Mouse (Mus musculus) gastrocnemius, adult 2 months (tissue): ENCODE results near the gene Tcte2. TPM values are rescaled to one million over a fixed set of nuclear protein-coding genes. Genes with fewer than 3 reads are reported as not detected.
A peak's percentile ranks its signal among the peaks of the same experiment; 100 is the strongest.
"Not testable (repeated sequence)": the region's sequence is repeated elsewhere in the genome, so short reads cannot be mapped to it uniquely, and the experiment has no call there.

Source experiments
- DNase-seq: peaks from one replicate; pipeline ENCODE4 v3.0.0; 2022
- H3K27ac ChIP-seq: fragments of 200-600 bp; 2 replicates; pipeline ENCODE4 v1.8.1; 2022; ENCODE audit warnings: mild to moderate bottlenecking
- H3K4me3 ChIP-seq: fragments of 200-600 bp; 2 replicates; pipeline ENCODE4 v1.8.1; 2022; ENCODE audit warnings: mild to moderate bottlenecking, moderate library complexity
- CTCF ChIP-seq: fragments of 200-600 bp; IDR thresholded peaks from 2 replicates; pipeline ENCODE4 v1.8.1; 2022; ENCODE audit warnings: antibody characterized with exemption, mild to moderate bottlenecking, moderate library complexity
- intact Hi-C: fragments of 180-260 bp; cut with DNase I; formaldehyde crosslinking; loops from one replicate; pipeline ENCODE4 v1.15.1; 2025
- long read RNA-seq, 2 experiments: library from polyadenylated mRNA; stranded (forward); transcript quantifications; one replicate each; pipeline ENCODE4 v2.0.0; 2021
- total RNA-seq, 2 experiments: library from RNA; stranded (reverse); gene quantifications; 2 replicates each; pipeline ENCODE4 v1.2.3; 2021

Gene Tcte2
- 1 to 10 TPM; 1.7 TPM for total RNA-seq
- long read RNA-seq, experiment 1, partial matches to known transcripts: 0 of 1 reads
- long read RNA-seq, experiment 1, other reads (novel, unspliced or antisense): 0 of 1 reads
- long read RNA-seq, experiment 2, partial matches to known transcripts: 0 of 1 reads
- long read RNA-seq, experiment 2, other reads (novel, unspliced or antisense): 0 of 1 reads

DNA sequence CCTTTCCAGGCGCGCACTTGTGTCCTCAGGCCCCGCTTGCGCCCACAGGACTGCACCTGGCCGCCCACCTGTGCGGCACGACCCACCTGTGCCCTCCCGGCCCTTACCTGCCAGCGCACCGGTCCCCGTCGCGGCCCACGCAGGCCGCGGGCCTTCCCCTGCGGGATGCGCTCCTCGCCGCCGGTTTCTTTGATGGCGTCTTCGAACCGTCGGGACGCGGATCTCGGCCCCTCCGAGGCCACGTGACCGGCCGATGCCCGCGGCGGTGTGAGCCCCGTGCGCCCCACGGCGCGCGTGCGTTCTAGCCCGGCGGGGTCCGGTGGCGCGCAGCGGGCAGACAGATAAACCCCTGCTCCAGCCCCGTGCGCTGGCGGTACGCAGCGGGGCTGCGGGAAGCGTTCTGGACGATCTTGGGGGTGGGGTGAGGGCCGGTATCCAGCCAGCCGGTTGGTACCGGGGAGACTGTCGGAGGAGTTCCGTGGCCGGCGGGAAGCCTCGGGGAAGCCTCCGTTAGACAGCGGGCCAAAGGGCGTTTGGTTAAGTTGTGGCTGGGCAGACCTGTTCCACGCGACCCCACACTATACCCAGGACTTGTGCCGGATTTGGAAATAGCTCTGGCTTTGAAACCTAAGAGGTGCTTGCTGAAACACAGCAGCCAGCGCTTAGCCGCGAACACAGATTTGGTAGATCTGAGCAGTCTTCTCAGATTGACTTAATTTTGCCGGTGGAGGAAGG is at the start of gene Tcte2:
Tcte2 (minus strand) TSS at position 647 of the 735 bp plus-strand sequence.
- Histone ChIP-seq H3K27ac (peak within 1 kb of the TSS; percentile 89), H3K4me3 (peak within 1 kb of the TSS; percentile 96)
- peak; percentile 68 for DNase-seq
- intact Hi-C loops: loop anchor here (5.0 kb wide), 1 partner anchor 66 kb away; no protein-coding TSS in a partner anchor
- no peak for TF ChIP-seq CTCF

DNA sequence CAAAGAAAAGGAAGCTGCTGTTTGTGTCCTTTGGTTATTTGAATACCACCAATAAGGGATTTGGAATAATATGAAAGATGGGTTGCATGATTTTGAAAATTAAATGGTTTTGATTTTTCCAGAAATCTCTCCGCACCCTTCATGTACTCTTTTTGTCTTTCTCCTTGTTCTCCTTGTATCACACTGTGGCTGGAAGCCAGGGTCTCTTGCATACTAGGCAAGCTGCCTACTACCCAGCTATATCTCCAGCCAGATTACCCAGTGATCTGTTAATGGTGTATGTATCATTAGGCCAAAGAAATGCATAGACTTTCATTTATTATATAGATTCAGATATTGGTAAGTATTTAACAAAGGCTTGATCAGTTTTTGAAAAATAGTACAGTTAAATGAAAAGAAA is 44.4 kb upstream of the Tcte2 start:
- no peak for DNase-seq
- intact Hi-C loops: no loop called here
- Histone ChIP-seq H3K27ac (no peak overlapping the region), H3K4me3 (no peak overlapping the region)
- TF ChIP-seq CTCF: no peak

DNA sequence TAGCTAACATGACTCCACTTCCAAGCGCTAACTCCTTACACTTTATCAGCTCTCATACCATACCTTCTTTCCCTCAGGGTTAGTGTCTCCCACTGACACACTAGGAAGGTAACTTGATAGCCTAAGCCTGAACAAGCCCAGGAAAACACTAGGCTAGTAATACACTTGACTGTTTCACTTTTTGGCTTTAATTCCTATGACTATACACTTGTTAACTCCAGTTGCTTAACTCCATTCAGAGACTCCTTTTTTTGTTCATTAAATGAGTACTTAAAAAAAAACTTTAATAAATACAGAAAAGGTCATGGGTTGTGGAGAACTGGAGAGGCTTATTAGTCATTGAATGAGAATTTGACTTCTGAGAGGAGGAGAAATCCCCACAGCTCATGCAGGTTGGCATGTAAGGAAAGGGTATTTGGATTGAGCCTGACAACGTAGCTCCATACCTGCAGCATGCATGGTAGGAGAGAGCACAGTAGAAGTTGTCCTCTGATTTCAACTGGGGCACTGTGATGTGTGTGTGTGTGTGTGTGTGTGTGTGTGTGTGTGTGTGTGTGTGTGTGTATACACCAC is 41.3 kb upstream of the Tcte2 start:
- Histone ChIP-seq H3K4me3 (no peak overlapping the region), H3K27ac (no peak overlapping the region)
- intact Hi-C loops: no loop called here
- TF ChIP-seq CTCF: no peak
- DNase-seq: no peak

DNA sequence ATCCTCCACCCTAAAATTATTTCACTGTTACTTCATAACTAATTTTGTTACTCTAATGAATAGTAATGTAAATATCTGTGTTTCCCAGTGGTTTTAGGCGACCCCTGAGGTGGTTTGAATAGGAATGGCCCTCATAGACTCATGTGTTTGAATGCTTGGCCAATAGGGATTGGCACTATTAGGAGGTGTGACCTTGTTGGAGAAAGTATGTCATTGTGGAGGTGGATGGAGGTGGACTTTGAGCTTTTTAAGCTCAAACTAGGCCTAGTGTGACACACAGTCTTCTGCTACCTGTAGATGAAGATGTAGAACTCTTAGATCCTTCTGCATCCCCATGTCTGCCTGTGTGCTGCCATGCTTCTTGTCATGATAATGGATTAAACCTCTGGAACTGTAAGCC is 36.1 kb upstream of the Tcte2 start:
- Histone ChIP-seq H3K27ac (no peak overlapping the region), H3K4me3 (no peak overlapping the region)
- DNase-seq: no peak
- intact Hi-C loops: no loop called here
- no peak for TF ChIP-seq CTCF

DNA sequence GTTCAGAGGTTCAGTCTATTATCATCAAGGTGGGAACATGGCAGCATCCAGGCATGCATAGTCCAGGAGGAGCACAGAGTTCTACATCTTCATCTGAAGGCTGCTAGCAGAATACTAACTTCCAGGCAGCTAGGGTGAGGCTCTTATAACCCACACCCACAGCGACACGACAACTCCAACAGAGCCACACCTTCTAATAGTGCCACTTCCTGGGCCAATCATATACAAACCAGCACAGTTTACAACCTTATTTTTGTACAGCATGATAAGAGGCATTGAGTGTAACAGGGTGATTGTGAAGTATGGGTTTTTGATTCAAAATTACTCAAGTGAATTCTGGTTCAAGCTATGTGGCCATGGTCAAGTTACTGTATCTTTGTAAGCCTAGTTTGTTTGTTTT is 28.4 kb upstream of the Tcte2 start:
- H3K27ac ChIP-seq, intact Hi-C loops, H3K4me3 ChIP-seq, DNase-seq: not testable (repeated sequence)

DNA sequence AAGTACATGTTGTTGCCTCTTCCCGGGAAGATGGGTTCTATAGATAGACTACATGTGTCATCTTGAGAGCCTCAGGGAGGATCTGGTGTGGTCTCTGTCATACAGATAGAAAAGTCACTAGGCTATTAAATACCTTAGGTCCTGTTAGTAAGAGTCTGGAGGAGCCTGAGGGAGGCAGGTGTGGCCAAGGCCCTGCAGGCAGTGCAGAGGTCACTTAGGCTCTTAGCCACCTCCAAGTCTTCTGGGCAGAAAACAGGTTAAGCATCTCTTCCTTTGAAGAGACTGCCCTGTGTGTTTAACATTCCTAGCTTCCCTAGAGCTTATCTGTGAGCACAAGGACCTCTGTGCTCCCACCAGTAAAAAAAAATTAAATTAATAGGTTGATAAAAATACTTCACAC is 21.8 kb upstream of the Tcte2 start:
- no peak overlapping the region for H3K27ac ChIP-seq
- H3K4me3 ChIP-seq: no peak overlapping the region
- intact Hi-C loops: no loop called here
- TF ChIP-seq CTCF: no peak
- no peak for DNase-seq

DNA sequence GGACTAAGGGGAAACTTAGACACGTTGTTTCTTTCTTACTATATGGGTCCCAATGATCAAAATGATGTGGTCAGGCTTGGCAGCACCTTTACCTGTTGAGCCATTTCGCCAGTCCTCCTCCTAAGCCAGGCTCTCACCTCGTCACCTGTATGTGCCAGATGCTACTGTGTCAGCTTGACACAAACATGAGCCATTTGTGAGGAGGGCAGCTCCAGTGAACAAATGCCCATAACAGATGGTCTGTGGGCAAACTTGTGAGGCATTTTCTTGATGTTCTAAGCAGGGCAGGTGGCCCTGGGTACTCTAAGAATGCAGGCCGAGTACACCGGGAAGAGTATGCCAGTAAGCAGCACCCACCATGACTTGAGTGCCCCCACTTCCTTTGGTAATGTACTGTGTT is 20.3 kb upstream of the Tcte2 start:
- intact Hi-C loops: no loop called here
- DNase-seq: no peak
- no peak overlapping the region for H3K27ac ChIP-seq
- TF ChIP-seq CTCF: no peak
- no peak overlapping the region for H3K4me3 ChIP-seq

DNA sequence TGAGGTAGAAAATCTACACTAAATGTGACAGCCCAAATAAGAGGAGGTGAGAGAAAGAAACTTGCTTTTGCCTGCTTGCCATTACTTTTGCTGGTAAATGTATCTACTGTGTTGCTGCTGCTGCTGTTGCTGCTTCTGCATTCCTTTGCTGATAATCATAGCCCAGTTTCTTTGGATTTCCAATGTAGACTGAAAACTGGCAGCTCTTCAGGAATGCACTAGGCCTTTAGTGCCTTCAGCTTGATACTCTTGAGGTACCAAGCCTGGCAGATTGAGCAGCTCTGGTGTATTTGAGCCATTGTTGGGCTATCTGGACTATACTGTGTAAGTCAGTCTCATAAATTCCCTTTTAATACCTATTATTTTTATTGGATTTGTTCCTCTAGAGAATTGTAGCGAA is 17.2 kb upstream of the Tcte2 start:
- no peak for DNase-seq
- TF ChIP-seq CTCF: no peak
- H3K4me3 ChIP-seq: no peak overlapping the region
- intact Hi-C loops: no loop called here
- H3K27ac ChIP-seq: no peak overlapping the region

DNA sequence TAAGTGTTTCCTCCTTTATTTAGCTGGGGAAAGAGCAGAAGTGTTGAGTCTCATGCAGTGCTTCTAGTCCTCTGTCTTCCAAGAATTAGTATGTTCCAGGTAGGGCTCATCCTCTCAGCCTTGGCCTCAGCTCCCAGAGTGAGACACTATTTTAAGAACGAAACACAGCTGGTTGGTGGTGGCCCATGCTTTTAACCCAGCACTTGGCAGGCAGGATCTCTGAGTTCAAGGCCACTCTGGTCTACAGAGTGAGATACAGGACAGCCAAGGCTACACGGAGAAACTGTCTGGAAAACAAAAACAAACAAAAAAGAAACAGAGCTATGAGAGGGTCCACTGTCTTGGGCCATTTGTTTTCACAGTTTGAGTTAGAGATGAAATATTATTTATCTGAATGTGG is 16.1 kb upstream of the Tcte2 start:
- no peak for DNase-seq
- TF ChIP-seq CTCF: no peak
- H3K4me3 ChIP-seq: no peak overlapping the region
- intact Hi-C loops: no loop called here
- H3K27ac ChIP-seq: no peak overlapping the region

DNA sequence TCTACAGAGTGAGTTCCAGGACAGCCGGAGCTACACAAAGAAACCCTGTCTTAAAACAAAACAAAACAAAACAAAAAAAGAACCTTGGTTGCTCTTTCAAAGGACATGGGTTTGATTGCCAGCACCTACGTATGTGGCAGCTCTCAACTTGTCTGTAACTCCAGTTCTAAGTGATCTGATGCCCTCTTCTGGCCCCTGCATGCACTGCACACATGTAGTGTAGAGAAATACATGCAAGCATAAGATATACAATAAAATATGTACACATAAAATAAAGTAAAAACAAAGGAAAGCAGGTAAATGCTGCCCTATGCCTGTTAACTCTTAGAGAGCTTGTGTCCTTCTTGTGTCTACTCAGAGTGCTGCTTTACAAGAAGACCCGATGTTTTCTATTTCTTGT is 7.6 kb upstream of the Tcte2 start:
- TF ChIP-seq CTCF: peak; percentile 53
- H3K4me3 ChIP-seq: no peak overlapping the region
- intact Hi-C loops: loop anchor here (5.0 kb wide), 1 partner anchor 297 kb away; no protein-coding TSS in a partner anchor
- DNase-seq: no peak
- H3K27ac ChIP-seq: no peak overlapping the region

DNA sequence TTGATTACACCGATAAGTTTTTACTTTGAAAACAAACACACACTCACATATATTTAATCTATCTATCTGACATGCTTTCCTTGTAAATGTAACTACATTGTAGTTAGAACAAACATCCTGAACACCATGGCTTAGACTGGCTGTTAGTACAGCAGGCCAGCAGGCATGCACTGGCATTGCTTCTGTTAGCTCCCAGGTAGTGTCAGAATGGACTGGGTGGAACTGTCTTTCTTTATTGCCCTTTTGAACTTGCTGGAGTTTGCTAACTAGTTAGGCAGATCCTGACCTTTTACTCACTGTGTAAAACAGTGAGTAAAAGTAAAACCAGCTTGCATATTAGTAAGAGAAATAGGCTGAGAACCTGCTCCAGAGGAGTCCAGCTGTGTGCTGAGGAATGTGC is 6.9 kb upstream of the Tcte2 start:
- H3K27ac ChIP-seq: no peak overlapping the region
- H3K4me3 ChIP-seq: no peak overlapping the region
- TF ChIP-seq CTCF: no peak
- no peak for DNase-seq
- intact Hi-C loops: loop anchor here (5.0 kb wide), 1 partner anchor 296 kb away; no protein-coding TSS in a partner anchor

DNA sequence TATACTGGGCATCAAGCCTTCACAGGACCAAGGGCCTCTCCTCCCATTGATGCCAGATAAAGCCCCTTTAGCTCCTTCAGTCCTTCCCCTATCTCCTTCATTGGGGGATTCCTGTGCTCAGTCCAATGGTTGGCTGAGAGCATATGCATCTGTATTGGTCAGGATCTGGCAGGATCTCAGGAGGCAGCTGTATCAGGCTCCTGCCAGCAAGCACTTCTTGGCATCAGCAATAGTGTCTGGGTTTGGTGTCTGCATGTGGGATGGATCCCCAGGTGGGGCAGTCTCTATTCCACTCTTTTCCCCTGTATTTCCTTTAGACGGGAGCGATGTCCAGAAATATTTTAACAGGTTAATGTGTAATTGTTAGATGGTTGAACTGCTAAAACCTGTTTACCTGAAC is 3.3 kb upstream of the Tcte2 start:
- intact Hi-C loops: loop anchor here (5.0 kb wide), 2 partner anchors 62 to 293 kb away; no protein-coding TSS in a partner anchor
- not testable (repeated sequence) for H3K4me3 ChIP-seq, H3K27ac ChIP-seq
- peak; percentile 60 for DNase-seq

DNA sequence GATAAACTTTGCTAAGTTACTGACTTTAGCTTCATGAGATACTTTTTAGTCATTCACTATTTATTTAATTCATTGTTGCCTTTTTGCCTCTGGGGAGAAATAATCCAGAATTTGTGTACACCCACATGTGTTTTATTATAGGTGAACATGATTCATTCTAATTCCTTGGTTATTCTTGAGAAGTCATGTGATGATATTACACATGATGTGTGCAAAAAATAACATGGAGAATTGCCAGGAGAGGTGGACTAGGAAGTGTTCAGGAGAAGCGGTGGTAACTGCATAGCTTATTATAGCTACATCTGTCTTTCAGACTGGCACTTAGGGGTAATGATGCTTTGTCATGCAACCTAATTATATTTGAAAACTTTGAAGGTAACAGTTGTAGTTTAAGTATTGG is 2.2 kb upstream of the Tcte2 start:
- no peak overlapping the region for H3K4me3 ChIP-seq
- intact Hi-C loops: loop anchor here (5.0 kb wide), 1 partner anchor 63 kb away; no protein-coding TSS in a partner anchor
- H3K27ac ChIP-seq: no peak overlapping the region
- no peak for TF ChIP-seq CTCF
- no peak for DNase-seq
